Mouse (Mus musculus) cerebellum, postnatal 4 days (tissue): ENCODE data around the gene Gm45837.

Experiments used
- DNase-seq, 2 experiments: peaks; one replicate each; pipeline ENCODE4 v3.0.0; 2022; ENCODE audit warnings: low spot score in 2 of 2, mixed read lengths in 1 of 2

The Gm45837 gene

GRCm38 (mm10) chr7:101465392-101465791 is 54.7 kb downstream of the Gm45837 start:
- DNase-seq: no peak

GRCm38 (mm10) chr7:101465850-101466580 is 55.3 kb downstream of the Gm45837 start:
- no peak for DNase-seq

DNA sequence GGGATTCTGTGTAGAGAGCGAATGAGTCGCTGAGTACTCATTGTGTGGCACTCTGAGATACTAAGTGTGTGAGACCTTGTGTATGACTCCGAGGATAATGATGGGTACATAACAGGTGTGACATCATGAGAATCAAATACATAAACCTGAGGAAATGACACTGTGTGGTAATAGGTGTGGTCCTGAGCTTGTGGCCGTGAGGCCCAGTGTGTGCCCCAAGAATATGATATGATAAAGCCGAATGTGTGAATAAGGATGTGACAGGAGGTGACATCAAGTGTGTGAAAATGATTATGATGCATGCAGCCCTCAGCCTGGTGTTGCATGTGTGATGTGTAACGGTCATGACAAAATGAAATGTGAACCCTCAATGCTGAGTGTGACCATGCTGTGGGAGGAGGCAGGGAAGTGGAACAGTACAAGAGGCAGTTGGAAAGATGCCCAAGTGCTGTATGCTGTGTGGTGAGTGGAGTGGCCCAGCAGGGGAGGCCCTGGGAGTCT is 55.9 kb downstream of the Gm45837 start:
- no peak for DNase-seq

GRCm38 (mm10) chr7:101471423-101471822 is 60.7 kb downstream of the Gm45837 start:
- DNase-seq: no peak

- DNase-seq: no peak
Observed at GRCm38 (mm10) chr7:101471968-101472480, 61.3 kb downstream of the Gm45837 start.

- no peak for DNase-seq
Observed at GRCm38 (mm10) chr7:101472598-101473558, 62.2 kb downstream of the Gm45837 start.

GRCm38 (mm10) chr7:101474399-101474811 is 63.7 kb downstream of the Gm45837 start:
- no peak for DNase-seq

- no peak for DNase-seq
Observed at GRCm38 (mm10) chr7:101476028-101476427, 65.3 kb downstream of the Gm45837 start.

DNA sequence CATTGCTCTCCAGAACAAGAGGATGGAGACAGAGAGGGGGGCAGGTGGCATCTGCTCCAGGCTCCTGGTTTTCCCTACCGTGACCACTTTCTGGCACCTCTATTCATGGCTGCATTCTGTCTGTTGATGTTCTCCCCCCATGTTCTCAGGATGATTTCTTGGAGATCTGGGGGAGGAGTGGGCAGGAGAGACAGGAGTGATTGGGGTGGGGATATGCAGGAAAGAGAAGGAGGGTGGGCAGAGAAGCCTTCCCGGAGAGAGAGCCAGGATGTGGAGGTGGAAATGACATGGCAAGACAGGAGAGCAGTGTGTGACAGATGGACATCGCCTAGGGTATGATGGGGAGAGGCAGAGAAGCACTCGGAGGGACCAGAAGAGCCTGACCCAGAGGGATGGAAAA is 65.8 kb downstream of the Gm45837 start:
- no peak for DNase-seq

GRCm38 (mm10) chr7:101477200-101477599 is 66.5 kb downstream of the Gm45837 start:
- DNase-seq: no peak

DNA sequence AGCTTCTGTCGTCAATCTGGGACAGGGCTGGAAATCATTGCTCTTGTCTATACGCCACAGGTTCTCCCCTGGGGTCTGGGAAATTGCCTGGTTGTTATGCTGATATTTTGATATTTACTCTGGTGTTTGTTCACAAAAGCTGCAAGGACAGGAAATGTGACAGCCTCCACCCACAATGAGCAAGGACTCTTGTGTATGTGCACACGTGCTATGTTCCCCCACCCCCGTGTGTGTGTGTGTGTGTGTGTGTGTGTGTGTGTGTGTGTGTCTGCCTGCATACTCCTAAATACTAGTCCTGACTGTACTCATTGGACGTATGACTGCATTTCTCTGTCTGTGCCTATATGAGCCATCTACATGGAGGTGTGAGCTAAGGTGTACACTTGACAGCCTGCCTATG is 67.4 kb downstream of the Gm45837 start:
- DNase-seq: no peak

DNA sequence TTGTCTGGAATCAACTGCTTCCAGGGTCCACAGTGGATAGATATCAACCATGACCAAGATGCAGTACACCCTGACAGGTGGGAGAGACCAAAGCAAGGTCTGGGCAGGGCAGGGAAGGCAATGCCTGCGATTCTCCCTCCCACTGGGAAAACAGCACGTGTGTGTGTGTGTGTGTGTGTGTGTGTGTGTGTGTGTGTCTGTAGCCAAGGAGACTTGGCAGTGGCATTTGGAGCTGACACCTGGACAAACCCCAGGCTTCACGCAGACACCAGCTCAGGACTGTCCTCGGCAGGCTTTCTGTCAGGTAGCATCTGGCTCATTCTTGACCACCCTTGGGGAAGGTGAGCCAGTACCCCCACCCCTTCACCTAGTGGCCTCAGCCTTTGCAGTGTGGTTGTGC is 69.2 kb downstream of the Gm45837 start:
- DNase-seq: no peak

- no peak for DNase-seq
Observed at GRCm38 (mm10) chr7:101480671-101481070, 70.0 kb downstream of the Gm45837 start.

- no peak for DNase-seq
Observed at GRCm38 (mm10) chr7:101481872-101482498, 71.3 kb downstream of the Gm45837 start.

DNA sequence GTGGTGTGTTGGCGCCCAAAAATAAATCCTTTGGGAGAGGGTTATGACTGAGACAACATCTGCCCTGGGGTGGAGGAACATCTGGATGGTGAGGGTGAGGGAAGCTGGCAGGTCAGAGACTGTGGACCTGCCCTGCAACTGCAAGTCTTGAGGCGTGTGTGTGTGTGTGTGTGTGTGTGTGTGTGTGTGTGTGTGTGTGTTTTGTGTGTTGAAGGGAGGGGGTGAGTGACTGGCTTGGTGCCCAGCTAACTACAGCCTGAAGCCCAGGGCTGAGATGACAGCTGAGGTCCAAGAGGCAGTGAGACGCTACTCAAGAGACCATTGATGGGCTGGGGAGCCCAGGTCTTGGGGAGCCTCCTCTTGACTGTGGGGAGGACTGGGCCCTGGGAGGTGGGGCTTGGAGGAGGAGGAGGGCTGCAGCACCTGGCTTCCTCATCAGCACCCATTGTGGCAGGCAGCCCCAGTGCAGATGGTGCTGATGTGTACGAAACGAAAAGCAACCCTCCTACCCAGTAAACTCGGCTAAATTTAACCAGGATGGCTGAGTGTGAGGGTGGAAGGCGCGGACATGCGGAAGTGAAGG is 71.9 kb downstream of the Gm45837 start:
- no peak for DNase-seq

DNA sequence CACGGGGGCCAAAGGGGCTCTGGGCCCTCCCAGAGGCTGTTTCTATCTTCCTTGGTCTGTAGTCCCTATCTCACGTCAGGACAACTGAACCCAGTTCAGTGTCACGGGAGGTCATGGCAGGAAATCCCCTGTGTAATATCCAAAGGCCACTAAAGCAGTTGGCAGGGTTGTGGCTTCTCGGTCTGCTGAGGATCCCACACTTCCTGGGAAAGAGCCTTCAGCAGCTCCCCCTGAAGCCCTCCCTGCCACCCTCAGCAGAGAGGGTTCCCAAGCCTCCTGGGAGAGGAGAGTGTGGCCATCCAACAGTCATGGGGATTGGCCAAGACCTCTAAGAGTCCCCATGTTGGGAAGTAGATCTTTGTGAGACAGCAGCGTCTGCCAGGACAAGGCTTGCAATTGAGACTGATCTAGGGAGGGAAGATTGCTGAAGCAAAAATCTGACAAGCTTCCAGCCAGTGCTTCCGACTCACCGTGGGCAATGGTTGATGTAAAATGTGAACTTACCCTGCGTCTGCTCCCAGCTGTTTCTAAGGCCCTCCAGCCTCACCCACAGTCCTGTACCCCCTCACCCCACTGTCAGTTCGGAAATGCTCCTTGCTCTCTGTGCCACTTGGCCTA is 72.9 kb downstream of the Gm45837 start:
- no peak for DNase-seq

GRCm38 (mm10) chr7:101487102-101487501 is 76.4 kb downstream of the Gm45837 start:
- no peak for DNase-seq

DNA sequence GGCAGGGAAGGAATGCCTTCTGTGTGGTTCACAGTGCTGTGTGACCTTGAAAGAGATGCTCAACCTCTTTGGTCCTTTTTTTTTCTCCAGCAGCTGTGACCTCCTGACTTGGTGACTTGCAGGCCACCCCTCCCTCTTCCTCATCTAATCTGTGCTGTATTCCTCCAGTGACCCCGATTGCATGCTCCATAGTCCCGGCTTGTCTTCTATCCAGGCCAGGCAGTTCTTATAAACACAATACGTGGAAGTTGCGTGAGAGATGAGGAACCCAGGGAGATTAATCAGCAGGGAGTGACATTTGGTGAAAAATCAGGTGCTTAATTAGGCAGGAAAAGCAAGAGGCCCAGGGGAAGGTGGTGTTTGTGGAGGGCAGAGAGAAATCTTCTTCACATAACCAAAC is 80.3 kb downstream of the Gm45837 start:
- DNase-seq: no peak

- DNase-seq: no peak
Observed at GRCm38 (mm10) chr7:101498385-101498784, 87.7 kb downstream of the Gm45837 start.

DNA sequence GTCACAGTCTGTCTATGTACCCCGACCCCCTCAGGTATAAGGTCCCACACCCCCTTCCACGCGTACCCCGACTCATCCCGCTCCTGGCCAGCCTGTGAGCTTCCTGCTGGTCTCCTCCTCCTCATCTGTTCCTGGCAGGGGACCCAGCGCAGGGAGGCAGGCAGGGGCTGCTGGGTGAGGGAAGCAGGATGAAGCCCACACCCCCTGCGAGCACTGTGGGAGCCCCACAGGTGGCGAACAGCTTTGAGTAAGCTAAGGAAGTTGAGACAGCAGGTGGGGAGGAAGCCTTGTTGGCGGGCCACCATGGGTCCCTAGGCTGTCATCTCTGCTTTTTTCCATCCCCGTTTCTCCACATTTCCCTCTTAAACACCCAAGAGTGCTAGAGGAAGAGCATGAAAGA is 88.6 kb downstream of the Gm45837 start:
- no peak for DNase-seq

GRCm38 (mm10) chr7:101499701-101500100 is 89.0 kb downstream of the Gm45837 start:
- DNase-seq: no peak
